Mouse (Mus musculus) urinary bladder, adult 18-20 months (tissue): ENCODE measurements at regions not wholly inside any gene's neighbourhood (a gene's known extent, or its start where the extent isn't known, plus 50 kb on each side); places are given as distances from the start of the nearest gene placed in this dataset.

Experiments used
- DNase-seq, 2 experiments: peaks; one replicate each; pipeline ENCODE4 v3.0.0; 2022; ENCODE audit warnings: low spot score in 2 of 2, mixed read lengths in 2 of 2

GRCm38 (mm10) chr2:171676083-171676482 is 367.2 kb downstream of the Cbln4 start:
- no peak for DNase-seq

- DNase-seq, result no peak
These were observed 367.9 kb downstream of the Cbln4 start for GRCm38 (mm10) chr2:171675411-171675810.

- DNase-seq, result no peak
These were observed 372.2 kb downstream of the Cbln4 start for GRCm38 (mm10) chr2:171670945-171671547.

GRCm38 (mm10) chr2:171668791-171669645 is 374.2 kb downstream of the Cbln4 start:
- no peak for DNase-seq

GRCm38 (mm10) chr2:171662571-171662970 is 380.7 kb downstream of the Cbln4 start:
- no peak for DNase-seq

GRCm38 (mm10) chr2:171661896-171662511 is 381.3 kb downstream of the Cbln4 start:
- DNase-seq, result no peak

GRCm38 (mm10) chr2:171657125-171657524 is 386.1 kb downstream of the Cbln4 start:
- DNase-seq, result no peak

- no peak for DNase-seq
These were observed 401.5 kb downstream of the Cbln4 start for GRCm38 (mm10) chr2:171641730-171642129.

GRCm38 (mm10) chr2:171640478-171640877 is 402.8 kb downstream of the Cbln4 start:
- DNase-seq, result no peak

GRCm38 (mm10) chr2:171638931-171639330 is 404.3 kb downstream of the Cbln4 start:
- no peak for DNase-seq

GRCm38 (mm10) chr2:171636837-171637236 is 406.4 kb downstream of the Cbln4 start:
- DNase-seq, result no peak

GRCm38 (mm10) chr2:171633355-171634097 is 409.7 kb downstream of the Cbln4 start:
- DNase-seq, result no peak

GRCm38 (mm10) chr2:171630101-171630715 is 413.1 kb downstream of the Cbln4 start:
- DNase-seq, result no peak

GRCm38 (mm10) chr2:171628182-171628850 is 414.9 kb downstream of the Cbln4 start:
- no peak for DNase-seq

- no peak for DNase-seq
These were observed 422.6 kb downstream of the Cbln4 start for GRCm38 (mm10) chr2:171620668-171621067.

- DNase-seq, result no peak
These were observed 423.0 kb downstream of the Cbln4 start for GRCm38 (mm10) chr2:171620253-171620652.

- DNase-seq, result no peak
These were observed 424.5 kb downstream of the Cbln4 start for GRCm38 (mm10) chr2:171618771-171619170.

GRCm38 (mm10) chr2:171618333-171618732 is 424.9 kb downstream of the Cbln4 start:
- no peak for DNase-seq

- DNase-seq, result no peak
These were observed 427.8 kb downstream of the Cbln4 start for GRCm38 (mm10) chr2:171615462-171615861.

- no peak for DNase-seq
These were observed 438.2 kb downstream of the Cbln4 start for GRCm38 (mm10) chr2:171605064-171605463.

GRCm38 (mm10) chr2:171595240-171595639 is 448.0 kb downstream of the Cbln4 start:
- DNase-seq, result no peak
